Mouse (Mus musculus): ENCODE measurements around the gene Atxn2.

DNA sequence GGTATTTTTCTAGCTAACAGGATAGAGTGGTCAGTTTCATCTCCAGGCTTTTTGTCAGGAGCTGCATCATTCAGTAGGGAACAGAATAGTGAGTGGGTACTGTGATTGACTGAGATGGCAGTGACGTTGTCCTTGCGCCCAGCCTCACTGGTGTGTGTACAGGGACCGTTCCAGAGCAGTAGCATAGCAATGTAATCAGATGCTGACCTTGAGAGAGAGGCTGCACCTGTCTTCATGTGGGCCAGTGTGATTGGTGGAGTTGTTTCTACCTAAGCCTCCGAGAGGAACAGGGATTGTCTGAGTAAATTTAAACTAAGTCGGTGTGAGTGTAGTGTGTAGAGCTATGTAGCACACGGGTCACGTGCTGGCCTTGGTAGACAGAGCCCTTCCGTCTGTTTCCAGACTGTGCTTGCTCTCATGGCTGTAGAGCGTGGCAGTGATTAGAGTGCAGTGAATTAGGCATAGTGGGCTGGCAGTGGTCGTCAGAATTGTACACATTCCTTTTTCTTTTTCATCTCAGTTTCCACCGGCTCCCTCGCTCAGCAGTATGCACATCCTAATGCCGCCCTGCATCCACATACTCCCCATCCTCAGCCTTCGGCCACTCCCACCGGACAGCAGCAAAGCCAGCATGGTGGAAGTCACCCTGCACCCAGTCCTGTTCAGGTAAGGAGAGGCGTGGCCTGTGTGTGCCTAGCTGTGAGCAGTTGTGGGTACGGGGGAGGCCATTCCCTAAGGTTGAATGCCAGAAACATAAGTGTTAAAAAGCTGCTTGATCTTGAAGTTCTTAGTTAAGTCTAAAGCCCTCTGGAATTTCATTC, 99.4 kb downstream of the Atxn2 start:
- TF ChIP-seq CTCF (IDR thresholded peaks at IDR 0.05; ENCODE audit: low read depth) (no peak), EP300 (IDR thresholded peaks at IDR 0.05; ENCODE audit: low read depth) (no peak)

Data from liver, postnatal 0 days (tissue).